Mouse (Mus musculus) thymus, postnatal 25 days (tissue): ENCODE results near the gene Tox2.

Experiments used
- DNase-seq: peaks from one replicate; pipeline ENCODE4 v3.0.0; 2022

Gene Tox2

DNA sequence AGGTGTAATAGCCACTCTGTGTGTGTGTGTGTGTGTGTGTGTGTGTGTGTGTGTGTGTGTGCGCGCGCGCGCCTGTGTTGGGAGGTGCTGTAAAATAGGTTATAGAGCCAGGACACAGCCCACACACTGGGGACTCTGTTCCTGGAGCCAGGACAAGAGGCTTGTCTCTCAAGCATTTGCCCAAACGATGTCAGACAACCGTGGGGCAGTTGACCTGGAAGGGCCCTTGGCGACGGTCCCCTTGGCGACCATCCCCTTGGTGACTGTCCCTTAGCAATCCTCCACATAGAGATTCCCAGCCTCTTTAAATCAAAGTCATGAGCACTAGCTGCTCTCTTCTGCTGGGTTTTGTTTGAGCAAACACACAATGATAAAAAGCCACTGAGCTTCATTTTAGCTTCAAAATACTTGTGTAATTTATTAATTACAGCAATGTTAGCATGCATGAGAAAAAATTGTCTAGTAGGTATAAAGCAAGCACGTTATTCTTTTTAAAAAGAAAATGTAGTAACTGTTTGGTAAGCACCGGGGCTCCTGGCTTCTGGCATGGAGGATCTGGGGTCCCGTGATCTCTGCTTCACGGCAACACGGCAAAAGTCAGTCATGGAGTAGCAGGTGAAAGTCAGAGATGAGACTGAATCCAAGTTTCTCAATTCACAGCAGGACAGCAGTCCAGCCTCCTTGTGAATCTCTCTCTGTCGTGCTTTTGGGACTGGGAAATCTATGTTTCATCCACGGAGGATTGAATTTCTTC lies 3.0 kb downstream of the Tox2 start:
- no peak for DNase-seq

DNA sequence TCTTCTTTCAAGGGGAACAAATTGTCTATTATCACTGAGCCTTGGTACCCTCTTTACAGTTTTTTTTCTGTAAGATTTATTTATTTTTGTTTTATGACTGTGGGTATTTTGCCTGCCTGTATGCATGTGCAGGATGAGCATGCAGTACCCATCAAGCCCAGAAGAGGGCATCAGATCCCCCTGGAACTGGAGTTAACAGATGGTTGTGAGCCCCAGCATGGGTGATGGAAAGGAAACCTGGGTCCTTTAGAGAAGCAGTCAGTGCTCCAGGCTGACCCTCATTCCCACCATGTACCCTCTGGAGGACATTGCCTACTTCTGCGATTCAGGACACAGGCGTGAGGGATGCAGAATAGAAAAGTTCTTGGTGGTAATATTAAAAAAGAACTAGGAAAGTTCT lies 4.4 kb downstream of the Tox2 start:
- DNase-seq, result peak; percentile 50

DNA sequence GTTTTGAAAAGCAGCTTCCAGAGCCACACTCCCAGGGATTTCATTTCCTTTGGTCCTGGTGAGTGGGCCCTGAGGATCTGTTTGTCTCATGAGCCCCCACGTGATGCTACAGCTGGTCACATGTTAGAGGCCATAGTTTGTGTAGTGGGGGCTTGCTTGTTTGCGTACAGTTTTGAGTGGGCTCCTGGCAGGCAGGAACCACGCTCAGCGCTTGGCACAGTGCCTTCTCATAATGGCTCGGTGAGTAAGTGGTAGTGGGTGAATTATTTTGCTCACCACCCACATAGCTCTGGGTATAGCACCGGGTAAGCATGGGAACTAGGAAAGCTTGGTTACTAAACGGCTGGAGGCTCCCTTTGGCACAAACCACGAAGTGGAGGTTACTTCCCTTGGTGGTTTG lies 6.2 kb downstream of the Tox2 start:
- no peak for DNase-seq

DNA sequence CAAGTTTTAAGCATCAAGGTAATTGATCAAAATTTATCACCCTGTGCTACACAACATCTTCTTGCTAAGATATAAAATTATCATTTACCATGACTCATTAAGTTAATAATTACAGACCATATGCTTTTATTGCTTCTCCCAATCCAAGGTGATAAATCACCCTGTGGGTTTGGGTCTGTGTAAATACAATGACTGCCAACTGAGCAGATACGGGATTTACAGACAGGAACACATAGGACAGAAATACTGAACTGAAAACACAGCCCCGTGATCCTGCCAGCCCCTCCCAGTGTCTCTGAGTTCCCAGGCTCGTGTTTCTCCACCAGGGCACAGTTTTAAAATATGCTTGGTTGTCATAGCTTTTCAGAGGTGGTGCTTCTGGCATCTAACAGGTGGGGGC lies 10.2 kb downstream of the Tox2 start:
- no peak for DNase-seq

DNA sequence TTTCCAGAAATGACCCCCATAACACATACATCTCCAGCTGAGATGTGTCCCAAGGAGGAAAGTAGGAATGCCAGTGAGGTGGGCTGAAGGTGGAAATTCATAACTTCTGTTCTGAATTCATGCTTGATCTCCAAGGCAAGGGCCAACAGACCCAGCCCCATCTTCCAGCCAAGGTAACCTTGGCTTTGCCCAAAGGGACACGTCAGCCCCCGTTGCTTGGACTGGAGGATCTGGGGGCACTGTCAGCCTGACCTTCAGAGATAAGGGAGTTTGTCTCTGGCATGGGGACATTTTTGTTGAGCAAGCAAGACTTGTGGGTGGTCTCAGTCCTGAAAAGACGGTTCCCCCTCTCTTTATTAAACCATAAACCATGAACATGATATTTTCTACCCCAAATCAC lies 15.2 kb downstream of the Tox2 start:
- no peak for DNase-seq

DNA sequence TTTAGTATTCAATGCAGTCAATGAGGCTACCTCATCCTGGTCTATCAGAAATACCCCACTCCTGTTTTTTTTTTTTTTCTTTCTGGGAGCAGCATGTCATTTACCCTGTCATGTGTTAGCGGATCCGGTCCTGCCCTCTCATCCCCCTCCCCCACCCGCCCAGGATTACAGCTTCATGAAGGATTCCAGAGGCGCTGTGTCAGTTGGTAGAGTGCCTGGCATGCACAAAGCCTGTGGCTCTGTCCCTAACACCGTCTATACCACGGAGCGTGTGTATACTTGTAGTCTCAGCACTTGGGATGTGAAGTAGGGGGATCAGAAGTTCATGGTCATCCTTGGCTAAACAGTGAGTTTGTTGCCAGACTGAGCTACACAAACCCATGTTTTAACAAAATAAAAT lies 15.6 kb downstream of the Tox2 start:
- no peak for DNase-seq

DNA sequence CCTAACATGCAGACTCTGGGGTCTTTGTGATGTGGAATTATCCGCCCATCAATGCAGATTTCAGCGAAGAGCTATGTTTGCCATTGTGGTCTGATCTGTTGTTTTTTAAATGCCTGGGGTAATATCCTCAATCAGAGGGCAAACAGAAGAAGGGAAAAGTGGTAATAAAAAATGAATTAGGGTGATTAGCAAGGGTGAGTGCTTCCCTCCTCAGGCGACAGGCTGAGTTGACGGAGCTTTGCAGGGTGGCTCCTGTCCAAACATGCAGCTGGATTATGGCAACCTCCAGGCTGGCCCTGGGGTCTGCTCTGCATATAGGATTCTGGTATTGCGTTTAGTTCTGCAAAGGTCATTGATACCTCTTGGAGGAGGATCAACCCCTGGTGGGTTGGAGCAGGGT lies 16.5 kb downstream of the Tox2 start:
- DNase-seq, result no peak

DNA sequence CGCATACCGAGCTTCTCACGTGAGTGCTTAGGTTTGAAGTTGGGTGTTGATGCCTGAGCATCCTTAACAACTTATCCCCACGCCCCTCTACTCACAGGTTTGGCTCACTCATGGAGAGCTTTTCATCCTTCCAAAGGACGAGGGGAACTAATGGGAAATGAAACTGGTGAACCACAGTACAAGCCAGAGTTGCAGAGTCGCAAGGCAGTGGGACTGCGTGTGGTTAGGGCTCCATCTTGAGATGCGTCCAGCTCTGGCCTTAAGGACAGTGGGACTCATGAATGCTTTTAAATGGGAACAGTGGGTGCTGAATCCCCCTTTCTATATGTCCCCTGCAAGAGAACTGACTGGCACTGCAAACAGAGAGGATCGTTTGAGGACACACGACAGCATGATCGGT lies 17.8 kb downstream of the Tox2 start:
- no peak for DNase-seq

DNA sequence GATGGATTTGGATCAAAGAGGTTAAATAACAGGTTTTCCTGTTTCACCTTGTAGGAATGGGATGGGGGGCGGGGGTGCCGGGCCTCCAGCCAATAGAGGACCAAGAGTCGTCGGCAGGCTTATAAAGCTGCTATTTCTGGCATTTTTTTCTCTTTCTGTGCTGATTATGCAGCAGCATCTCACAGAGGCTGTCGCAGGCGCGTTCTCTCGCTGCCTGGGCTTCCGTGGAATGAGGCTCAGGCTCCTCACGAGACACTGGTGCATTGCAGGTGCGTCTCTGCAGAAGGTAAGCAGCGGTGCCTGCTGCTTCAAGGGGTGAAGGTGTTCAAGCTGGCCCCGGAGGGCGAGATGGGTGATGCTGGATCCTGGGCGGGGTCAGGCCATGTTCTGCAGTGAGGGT lies 22.4 kb downstream of the Tox2 start:
- no peak for DNase-seq

DNA sequence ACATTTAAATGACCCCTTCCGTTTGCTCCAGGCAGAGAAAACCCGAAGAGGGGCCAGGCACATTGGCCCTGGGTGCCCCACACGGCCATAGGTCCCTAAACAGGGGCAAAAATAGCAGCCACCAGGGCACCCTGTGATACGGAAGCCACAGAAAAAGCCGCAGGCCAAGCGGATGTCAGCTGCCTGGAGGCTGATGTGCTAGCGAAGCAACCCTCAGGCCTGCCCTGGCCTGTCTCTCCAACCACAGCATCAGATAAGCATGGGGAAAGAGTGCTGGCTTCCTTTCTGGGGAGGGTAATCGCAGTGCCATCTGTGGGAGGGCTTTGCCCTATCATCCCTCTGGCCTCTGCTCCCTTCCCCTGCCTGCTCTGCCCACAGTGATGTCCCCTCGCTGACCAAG lies 26.1 kb downstream of the Tox2 start:
- DNase-seq, result peak; percentile 82

DNA sequence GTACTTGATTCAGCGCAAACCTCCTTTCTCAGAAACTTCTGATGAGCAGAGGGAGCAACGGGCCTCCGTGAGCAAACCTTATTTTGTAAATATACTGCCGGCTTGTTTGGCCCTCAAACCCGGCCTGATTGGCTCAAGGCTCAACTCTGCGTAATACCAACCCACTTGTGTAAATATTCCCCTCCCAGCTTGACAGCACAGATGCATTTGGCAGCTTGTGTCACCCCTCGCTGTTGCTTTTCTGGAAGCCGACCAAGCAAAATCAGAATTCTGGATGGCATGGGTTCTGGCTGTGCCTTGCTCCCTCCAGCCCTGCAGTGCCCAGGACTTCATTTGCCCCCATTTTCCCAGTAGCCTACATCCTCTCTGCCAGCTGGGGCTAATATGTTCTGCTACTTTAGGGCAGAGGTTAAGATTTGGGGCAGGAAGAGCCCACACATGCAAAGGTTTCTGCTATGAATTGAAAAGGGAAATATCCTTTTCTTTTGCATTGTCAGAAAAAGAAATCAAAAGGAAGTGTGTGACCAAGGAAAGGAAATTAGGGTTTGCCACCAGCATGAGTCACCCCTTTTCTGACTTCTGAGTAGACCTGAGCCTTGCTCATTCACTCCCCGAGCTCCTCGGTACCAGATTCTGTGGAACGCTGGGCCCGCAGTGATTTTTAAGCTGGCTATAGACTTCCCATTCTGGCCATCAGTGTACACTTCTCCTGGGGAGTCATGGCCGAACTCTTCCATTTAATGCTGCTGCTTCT lies 29.0 kb downstream of the Tox2 start:
- no peak for DNase-seq

DNA sequence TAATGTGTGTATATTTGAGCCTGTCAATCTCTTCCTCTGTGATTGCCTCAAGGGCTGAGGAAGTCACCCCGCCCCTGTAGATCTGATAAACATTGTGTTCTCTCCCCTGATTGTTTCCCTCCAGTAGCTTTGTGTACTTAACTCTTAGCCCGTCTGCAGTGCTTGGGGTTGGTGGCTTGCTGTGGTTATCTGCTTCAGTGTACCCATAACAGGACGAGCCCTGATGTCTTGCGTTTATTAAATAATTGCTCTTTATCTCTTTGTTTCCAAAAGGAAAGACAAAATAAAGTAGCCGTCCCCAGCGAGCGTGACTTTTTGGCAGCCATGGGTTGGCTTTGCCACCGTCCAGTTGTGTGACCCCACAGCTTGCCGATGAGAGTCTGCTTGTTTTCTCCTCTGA lies 30.7 kb downstream of the Tox2 start:
- DNase-seq, result no peak

DNA sequence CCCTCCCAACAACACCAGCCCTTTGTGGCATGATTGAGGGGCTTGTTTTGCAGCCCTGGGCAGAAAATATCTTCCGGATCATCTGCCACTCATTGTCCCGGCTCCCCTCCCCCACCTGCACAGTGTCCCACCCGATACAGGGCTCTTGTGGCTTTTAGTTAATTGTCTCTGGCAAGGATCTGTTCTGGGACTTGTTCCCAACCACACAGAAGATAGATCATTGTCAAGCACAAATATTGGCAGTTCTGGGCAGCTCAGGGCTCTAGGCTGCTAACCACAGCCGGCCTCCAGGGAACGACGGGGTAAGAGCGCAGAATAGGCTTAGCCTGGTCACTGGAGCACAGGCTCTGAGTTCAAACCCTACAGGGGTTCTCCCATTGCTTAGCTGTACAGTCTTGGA lies 33.1 kb downstream of the Tox2 start:
- DNase-seq, result no peak

DNA sequence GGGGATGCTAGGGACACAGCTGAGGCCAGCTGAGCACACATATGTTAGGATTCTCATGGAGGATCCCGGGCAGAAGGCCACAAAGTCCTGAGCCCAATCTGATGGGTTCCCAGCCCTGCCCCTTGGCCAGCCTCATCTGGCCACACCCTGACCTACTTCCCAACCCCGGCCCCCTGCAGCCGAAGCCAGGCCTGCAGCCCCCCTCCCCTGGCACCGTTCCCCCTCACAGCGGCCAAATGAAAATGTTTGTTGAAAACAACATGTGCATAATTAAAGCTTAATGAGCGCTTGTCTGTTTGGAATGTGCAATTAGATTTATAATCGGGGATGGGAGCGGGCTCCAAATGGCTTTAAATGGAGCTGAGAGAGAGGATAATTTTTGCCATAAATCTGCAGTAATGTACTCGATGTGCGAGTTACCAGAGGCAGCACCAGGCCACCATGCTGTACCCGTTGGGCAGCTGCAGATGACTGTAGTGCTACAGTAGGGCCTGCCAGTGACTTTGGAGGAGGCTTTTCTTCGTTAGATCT lies 35.1 kb downstream of the Tox2 start:
- DNase-seq, result no peak

DNA sequence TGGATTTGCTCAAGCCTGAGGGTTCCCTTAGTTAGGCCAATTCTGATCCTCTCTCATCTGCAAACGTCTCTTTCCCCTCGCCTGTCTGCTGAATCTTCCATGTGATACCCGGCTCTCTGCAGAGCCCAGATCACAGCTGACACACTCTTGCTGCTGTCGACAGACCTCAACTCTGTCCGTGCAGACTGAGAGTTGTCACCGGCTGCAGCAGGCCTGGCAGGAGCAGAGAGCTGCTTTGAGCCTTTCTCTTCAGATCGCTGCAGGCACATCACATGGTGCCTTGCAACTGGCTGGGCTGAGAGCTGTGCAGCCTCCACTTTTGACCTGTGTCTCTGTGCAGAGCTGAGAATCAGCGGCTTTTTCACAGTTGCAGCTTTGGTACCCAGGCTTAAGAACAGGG lies 37.0 kb downstream of the Tox2 start:
- DNase-seq, result no peak

DNA sequence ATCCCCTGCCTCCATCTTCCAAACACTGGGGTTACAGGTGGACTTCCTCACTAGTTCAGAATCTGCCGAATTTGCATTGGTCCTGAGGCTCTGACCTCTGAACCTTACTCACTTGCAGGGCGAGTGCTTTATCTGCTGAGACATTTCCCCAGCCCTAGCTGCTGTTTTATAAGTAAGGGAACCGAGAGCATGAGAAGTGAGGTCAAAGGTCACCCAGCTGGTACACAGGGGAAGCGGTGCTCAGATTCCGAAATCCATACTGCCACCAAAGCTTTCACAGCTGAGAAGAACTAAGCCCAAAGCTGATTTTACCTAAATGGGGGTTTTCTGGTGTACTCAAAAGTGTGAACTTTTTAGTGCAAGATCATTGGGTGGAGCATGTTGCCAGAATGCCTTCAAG lies 38.9 kb downstream of the Tox2 start:
- DNase-seq, result no peak

DNA sequence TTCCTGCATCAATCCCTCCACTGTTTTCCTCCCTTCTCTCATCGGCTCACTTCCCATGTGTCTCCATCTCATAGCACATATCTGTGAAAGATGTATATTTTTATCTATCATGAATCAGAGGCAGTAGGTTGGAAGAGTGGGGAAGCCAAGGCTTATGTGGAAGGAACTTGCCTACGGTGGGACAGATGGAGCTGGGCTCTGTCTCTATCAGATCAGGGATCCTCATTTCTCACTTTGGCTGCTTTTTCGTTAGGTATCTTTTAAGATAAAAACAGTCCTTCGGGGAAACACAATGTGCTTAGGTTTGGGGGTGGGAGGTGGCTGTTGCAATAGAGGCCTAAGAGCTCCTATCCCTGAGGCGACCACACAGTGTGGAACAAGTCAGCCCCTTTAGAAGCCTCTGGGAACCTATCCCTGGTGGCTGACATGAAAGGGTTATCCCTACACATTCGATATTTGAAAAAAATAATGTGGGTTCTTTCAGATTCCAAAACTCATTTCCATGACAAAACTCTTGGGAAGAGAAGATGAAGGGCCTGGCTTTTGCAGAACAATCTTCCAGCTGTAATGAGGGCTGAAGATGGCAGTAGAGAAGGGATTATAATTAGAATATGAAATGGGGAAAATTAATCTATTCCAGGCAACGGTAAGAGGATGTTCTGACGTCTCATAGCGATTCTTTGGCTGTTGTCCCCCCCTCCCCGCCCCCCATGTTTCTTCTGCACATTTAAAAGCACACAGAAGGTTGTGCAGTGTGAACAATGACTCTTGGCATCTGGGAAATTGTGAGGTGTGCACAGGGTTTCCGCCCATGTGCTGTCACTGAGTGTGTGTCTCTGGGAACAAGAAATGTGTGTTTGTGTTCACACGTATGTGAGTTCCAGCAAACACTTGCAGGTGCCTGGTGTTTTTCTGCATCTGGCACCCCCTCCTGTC lies 41.3 kb downstream of the Tox2 start:
- DNase-seq, result no peak

DNA sequence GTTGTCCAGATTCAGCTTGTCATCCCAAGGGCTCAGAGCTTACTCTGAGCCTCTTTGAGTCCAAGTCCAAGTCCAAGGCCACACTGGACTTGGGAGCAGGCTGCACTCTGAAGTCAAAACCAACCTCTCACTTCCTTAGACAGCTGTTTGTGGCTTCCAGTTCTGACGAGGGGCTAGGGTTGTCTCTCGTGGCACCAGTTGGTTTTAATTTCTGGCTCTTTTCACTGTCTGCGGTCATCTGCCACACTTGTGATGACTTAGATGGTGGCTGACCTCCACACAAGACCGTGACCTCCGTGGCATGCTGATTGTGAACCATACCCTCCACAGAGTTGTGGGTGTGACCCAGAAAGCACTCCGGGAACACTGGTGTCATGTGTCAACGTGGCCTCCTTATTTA lies 46.0 kb downstream of the Tox2 start:
- no peak for DNase-seq

DNA sequence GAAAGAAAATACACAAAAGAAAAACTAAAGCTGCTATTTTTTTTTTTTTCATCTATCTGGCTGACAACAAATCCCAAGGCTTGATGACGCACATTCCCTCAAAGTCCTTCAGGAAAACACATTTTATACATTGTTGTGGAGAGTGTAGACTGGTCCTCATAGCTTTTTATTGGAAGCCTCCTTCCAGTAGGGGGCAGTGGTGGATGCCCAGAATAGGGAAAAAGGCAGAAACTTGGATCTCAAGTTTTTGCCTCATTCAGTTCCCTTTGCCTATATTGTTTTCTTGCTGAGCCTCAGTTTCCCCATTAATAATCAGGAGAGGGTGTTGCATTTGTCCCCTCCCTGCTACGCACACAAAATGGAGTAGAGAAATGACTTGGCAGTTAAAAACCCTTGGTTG lies 49.7 kb downstream of the Tox2 start:
- DNase-seq, result no peak

DNA sequence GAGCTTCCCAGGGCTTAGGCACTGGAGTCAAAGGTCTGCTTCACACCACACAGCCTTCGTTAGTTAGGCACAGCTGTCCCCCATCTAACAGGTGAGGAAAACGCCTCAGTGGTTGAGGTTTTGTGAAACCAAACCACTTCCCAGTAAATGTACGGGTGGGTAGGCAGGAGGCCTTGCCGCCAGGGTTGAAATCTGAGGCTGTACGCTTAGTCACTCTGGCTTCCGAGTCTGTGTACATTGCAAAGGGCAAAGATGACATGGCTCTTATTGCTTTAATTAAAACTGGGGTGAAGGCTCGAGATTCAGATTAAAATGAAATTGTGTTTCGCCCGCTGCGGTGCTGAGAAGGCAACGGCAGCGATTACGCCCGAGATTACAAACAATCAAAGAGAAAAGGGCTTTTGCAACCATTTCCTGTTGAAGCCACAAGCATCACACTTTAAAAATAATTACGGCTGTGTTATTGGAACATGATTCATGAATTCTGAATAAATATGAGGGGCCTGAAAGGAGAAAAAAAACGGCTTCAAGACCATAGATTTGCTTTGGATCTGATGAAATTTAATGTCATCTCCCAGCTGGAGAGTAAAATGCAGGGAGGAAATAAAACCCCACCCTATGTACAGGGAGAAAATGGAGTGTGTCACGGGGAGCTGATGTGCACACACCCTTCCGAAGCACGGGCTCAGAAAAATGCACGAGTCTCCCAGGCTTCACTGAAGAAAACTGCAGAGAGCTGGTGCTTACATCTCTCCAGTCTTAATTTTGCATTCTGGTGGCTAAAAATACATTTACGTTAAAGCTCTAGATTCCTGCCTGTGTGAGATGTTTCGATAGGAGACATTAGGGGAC lies 50.5 kb downstream of the Tox2 start:
- DNase-seq, result peak; percentile 74

DNA sequence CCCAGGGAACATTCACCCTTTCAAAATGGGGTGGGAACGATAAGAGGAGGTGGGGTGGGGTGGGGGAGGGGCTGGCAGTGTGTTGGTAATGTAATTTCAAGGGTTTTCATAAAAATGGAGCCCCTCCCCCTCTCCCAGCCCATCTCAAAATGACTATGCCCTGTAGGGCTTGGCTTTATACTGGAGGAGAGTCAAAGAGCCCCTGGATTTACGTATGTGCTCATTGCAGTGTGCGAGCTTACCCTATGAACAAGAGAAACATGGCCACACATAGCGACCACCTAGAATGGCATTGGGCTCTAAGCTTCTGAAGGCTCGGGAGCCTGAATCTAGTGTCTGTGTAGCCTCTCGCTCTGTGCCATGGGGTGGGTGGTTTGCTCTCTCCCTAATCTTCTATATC lies 51.3 kb downstream of the Tox2 start:
- DNase-seq, result no peak

DNA sequence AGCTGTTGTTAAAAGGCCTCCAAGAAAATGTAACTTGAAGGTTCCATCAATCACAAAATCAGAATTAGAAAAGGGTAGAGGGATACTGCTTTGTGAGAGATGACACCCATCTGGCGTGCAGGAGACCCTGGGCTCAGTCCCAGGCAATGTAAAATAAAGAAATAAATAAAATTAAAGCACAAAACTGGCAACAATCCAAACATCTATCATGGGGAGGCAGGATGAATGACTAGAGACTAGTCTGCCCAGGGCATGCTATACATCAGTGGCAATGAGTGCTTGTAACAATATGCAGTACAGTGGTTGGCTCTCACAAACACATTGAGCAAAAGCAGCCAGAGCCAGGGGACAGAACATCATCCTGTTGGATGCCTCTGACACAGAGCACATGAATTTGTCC lies 53.8 kb downstream of the Tox2 start:
- DNase-seq, result no peak
